Mouse (Mus musculus): Measurements from ENCODE around the gene Cip2a. TPM values are rescaled to one million over a fixed set of nuclear protein-coding genes. Genes with fewer than 3 reads are reported as not detected.

The Cip2a gene
- total RNA-seq, 1 experiment from 2014 or later = 117 TPM

Other genes with a start within 250 kb of the Cip2a start
- 0.18 and 7.4 TPM in 2 replicates for gene Trat1, start 222.2 kb upstream of the Cip2a start, total RNA-seq (2017)
- not detected in 2 replicates for gene Retnlb, start 177.3 kb upstream of the Cip2a start, total RNA-seq (2017)
- gene Retnla, start 151.6 kb upstream of the Cip2a start, total RNA-seq (2017) = not detected in 2 replicates
- gene Retnlg, start 121.6 kb upstream of the Cip2a start, total RNA-seq (2017) = 5.0 and 8.2 TPM in 2 replicates
- 37.0 and 39.6 TPM in 2 replicates for gene Dzip3, start within 50 bp of the Cip2a start, total RNA-seq (2017)
- gene Myh15, start 63.3 kb downstream of the Cip2a start, total RNA-seq (2017) = not detected in 2 replicates

Measured in common myeloid progenitor, adult 5-6 weeks (primary cell).